Mouse (Mus musculus) embryonic facial prominence, embryonic 14.5 days (tissue): ENCODE data around the gene Hyal3. TPM values are rescaled to one million over a fixed set of nuclear protein-coding genes. Genes with fewer than 3 reads are reported as not detected.
A peak's percentile ranks its signal among the peaks of the same experiment; 100 is the strongest.

Source experiments
- ATAC-seq: fragments of 200-750 bp; cut with Nextera tagmentation; 2 replicates; pipeline ENCODE4 v1.8.0; 2017; ENCODE audit warnings: low read depth, moderate number of reproducible peaks, moderate TSS enrichment
- DNase-seq: peaks from one replicate; pipeline ENCODE4 v3.0.0-alpha.2; 2015; ENCODE audit warnings: low spot score
- H3K27ac ChIP-seq: fragments of 300-500 bp; sonication (generic); replicated peaks from 2 replicates; pipeline ENCODE4 v1.5.1; 2014; ENCODE audit warnings: low read depth, mild to moderate bottlenecking, low read length, moderate library complexity
- H3K27me3 ChIP-seq: fragments of 300-500 bp; sonication (generic); replicated peaks from 2 replicates; pipeline ENCODE4 v1.6.1; 2014; ENCODE audit warnings: low read length; ENCODE audit not compliant: control insufficient read depth, insufficient read depth
- H3K36me3 ChIP-seq: fragments of 300-500 bp; sonication (generic); 2 replicates; pipeline ENCODE4 v1.6.1; 2014; ENCODE audit warnings: low read length, mixed read lengths; ENCODE audit not compliant: control insufficient read depth, insufficient read depth
- H3K4me1 ChIP-seq: fragments of 300-500 bp; sonication (generic); 2 replicates; pipeline ENCODE4 v1.6.1; 2014; ENCODE audit warnings: antibody characterized with exemption, low read length; ENCODE audit not compliant: control insufficient read depth, insufficient read depth
- H3K4me2 ChIP-seq: fragments of 300-500 bp; sonication (generic); 2 replicates; pipeline ENCODE4 v1.6.1; 2014; ENCODE audit warnings: low read depth, mild to moderate bottlenecking, low read length, moderate library complexity, mixed read lengths
- H3K4me3 ChIP-seq: fragments of 300-500 bp; sonication (generic); 2 replicates; pipeline ENCODE4 v1.5.1; 2014; ENCODE audit warnings: low read depth, mild to moderate bottlenecking, low read length
- H3K9ac ChIP-seq: fragments of 300-500 bp; sonication (generic); 2 replicates; pipeline ENCODE4 v1.6.1; 2014; ENCODE audit warnings: low read depth, mild to moderate bottlenecking, low read length, moderate library complexity, mixed read lengths
- H3K9me3 ChIP-seq: fragments of 300-500 bp; sonication (generic); 2 replicates; pipeline ENCODE4 v1.6.1; 2016; ENCODE audit warnings: low read length; ENCODE audit not compliant: control insufficient read depth
- WGBS: fragments of 180-500 bp; shearing (Covaris S2); extraction: QIAGEN DNeasy Blood & Tissue Kit; methylation state at CpG from one replicate; pipeline ENCODE4 v1.1.7; 2014; 5-methylcytosine and 5-hydroxymethylcytosine counted together
- polyA plus RNA-seq: library from polyadenylated mRNA; unstranded; fragments of >200 nt; fragmentation: Nextera tagmentation; extraction: Ambion mirVana; gene quantifications from 2 replicates; pipeline ENCODE4 v1.2.1, GENCODE M21; 2014

Gene Hyal3
- polyA plus RNA-seq, 1 experiment from 2014 or later = 1.2 TPM

- peak within 1 kb of the TSS; percentile 92 for H3K4me2 ChIP-seq
- peak; percentile 88 for ATAC-seq
- peak within 1 kb of the TSS; percentile 72 for H3K9ac ChIP-seq
- under 1% methylated on average over 46 of the region's 46 CpGs for WGBS
- H3K36me3 ChIP-seq = peaks cover 48% of the 10 kb centered on the region
- peak within 1 kb of the TSS; percentile 71 for H3K4me3 ChIP-seq
- no peaks in the 10 kb centered on the region for H3K9me3 ChIP-seq
- H3K27me3 ChIP-seq = no peaks in the 10 kb centered on the region
- peaks cover 19% of the 10 kb centered on the region for H3K4me1 ChIP-seq
- H3K27ac ChIP-seq = 0 out of 2 replicates have a peak within 1 kb of the TSS, but pooled peaks have one; percentile 33
- DNase-seq = peak; percentile 97
These were observed 38.9 kb upstream of the Hyal3 start, which contains the start of the genes Cyb561d2 and Nprl2 for GRCm38 (mm10) chr9:107541474-107542351. Gene Cyb561d2, minus strand, starts transcription at chr9:107542193. Gene Nprl2, plus strand, starts transcription at chr9:107542226.

DNA sequence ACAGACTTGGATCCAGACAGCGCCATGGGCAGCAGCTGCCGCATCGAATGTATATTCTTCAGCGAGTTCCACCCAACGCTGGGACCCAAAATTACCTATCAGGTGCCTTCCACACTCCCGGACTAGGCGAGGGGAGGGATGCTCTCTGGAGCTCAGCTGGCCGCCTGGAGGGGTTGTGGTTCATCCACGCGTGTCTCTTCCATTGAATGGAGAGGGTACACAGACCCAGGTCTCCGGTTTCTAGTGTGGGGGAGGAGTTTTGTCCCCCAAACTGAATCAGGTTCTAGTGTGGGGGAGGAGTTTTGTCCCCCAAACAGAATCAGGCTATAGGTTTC is 38.3 kb upstream of the Hyal3 start:
- peaks cover 19% of the 10 kb centered on the region for H3K4me1 ChIP-seq
- H3K27ac ChIP-seq = 0 out of 2 replicates have a peak overlapping the region, but pooled peaks have one; percentile 33
- H3K9me3 ChIP-seq = no peaks in the 10 kb centered on the region
- peak; percentile 1; the same call in 1 of the 2 replicates for ATAC-seq
- peaks cover 46% of the 10 kb centered on the region for H3K36me3 ChIP-seq
- no peak for DNase-seq
- WGBS = 1% methylated on average over 11 of the region's 11 CpGs
- H3K9ac ChIP-seq = peak overlapping the region; percentile 72
- peak overlapping the region; percentile 92 for H3K4me2 ChIP-seq
- H3K4me3 ChIP-seq = peak overlapping the region; percentile 71
- H3K27me3 ChIP-seq = no peaks in the 10 kb centered on the region

GRCm38 (mm10) chr9:107542721-107543120 is 37.9 kb upstream of the Hyal3 start:
- ATAC-seq = no peak
- peaks cover 23% of the 10 kb centered on the region for H3K4me1 ChIP-seq
- no peaks in the 10 kb centered on the region for H3K9me3 ChIP-seq
- WGBS = 40% methylated on average over 8 of the region's 8 CpGs
- no peak for DNase-seq
- H3K4me2 ChIP-seq = peak overlapping the region; percentile 92
- H3K27me3 ChIP-seq = no peaks in the 10 kb centered on the region
- H3K36me3 ChIP-seq = peaks cover 42% of the 10 kb centered on the region
- H3K27ac ChIP-seq = no peak overlapping the region
- peak overlapping the region; percentile 71 for H3K4me3 ChIP-seq
- peak overlapping the region; percentile 72 for H3K9ac ChIP-seq

GRCm38 (mm10) chr9:107543299-107543698 is 37.3 kb upstream of the Hyal3 start:
- Histone ChIP-seq H3K9me3 (no peaks in the 10 kb centered on the region), H3K27me3 (no peaks in the 10 kb centered on the region), H3K36me3 (peaks cover 37% of the 10 kb centered on the region), H3K4me3 (no peak overlapping the region), H3K27ac (no peak overlapping the region), H3K4me1 (peaks cover 23% of the 10 kb centered on the region), H3K9ac (no peak overlapping the region), H3K4me2 (no peak overlapping the region)
- ATAC-seq (no peak), DNase-seq (no peak)
- 89% methylated on average over 11 of the region's 11 CpGs for WGBS

GRCm38 (mm10) chr9:107544196-107544700 is 36.4 kb upstream of the Hyal3 start:
- Histone ChIP-seq H3K36me3 (peaks cover 27% of the 10 kb centered on the region), H3K9me3 (no peaks in the 10 kb centered on the region), H3K27me3 (no peaks in the 10 kb centered on the region), H3K9ac (no peak overlapping the region), H3K27ac (no peak overlapping the region), H3K4me1 (peaks cover 23% of the 10 kb centered on the region), H3K4me2 (no peak overlapping the region), H3K4me3 (no peak overlapping the region)
- DNase-seq = no peak
- WGBS = 95% methylated on average over 17 of the region's 17 CpGs
- no peak for ATAC-seq

GRCm38 (mm10) chr9:107544729-107545128 is 35.9 kb upstream of the Hyal3 start:
- Histone ChIP-seq H3K4me3 (no peak overlapping the region), H3K4me1 (peaks cover 23% of the 10 kb centered on the region), H3K27me3 (no peaks in the 10 kb centered on the region), H3K9me3 (no peaks in the 10 kb centered on the region), H3K9ac (no peak overlapping the region), H3K36me3 (peaks cover 22% of the 10 kb centered on the region), H3K4me2 (no peak overlapping the region), H3K27ac (no peak overlapping the region)
- no peak for DNase-seq
- 94% methylated on average over 12 of the region's 12 CpGs for whole genome bisulfite sequencing
- no peak for ATAC-seq

GRCm38 (mm10) chr9:107545199-107545598 is 35.4 kb upstream of the Hyal3 start:
- ATAC-seq (no peak), DNase-seq (no peak)
- no peaks in the 10 kb centered on the region for H3K9me3 ChIP-seq
- no peak overlapping the region for H3K9ac ChIP-seq
- H3K4me3 ChIP-seq = no peak overlapping the region
- peaks cover 23% of the 10 kb centered on the region for H3K4me1 ChIP-seq
- no peak overlapping the region for H3K4me2 ChIP-seq
- H3K27ac ChIP-seq = no peak overlapping the region
- WGBS = 79% methylated on average over 10 of the region's 10 CpGs
- no peaks in the 10 kb centered on the region for H3K27me3 ChIP-seq
- peaks cover 18% of the 10 kb centered on the region for H3K36me3 ChIP-seq

DNA sequence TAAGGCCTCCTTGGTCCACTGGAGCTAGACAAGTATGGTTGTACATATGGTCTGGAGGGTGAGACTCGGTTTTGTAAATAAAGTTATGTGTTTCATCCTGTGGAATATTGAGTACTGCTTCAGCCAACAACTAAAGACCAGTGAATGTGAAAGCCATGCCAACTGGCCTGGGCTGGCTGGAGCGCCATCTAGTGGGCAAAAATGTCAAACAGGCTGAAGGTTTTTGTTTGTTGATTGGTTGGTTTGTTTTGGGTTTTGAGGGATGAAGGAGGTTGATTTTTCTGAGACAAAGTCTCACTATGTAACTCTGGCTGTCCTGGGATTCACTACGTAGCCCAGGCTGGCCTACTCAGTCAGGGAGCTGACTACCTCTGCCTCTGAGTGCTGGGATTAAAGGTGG is 35.0 kb upstream of the Hyal3 start:
- Histone ChIP-seq H3K9ac (no peak overlapping the region), H3K4me1 (peaks cover 23% of the 10 kb centered on the region), H3K36me3 (peaks cover 16% of the 10 kb centered on the region), H3K9me3 (no peaks in the 10 kb centered on the region), H3K4me3 (no peak overlapping the region), H3K27me3 (no peaks in the 10 kb centered on the region), H3K27ac (no peak overlapping the region), H3K4me2 (no peak overlapping the region)
- 9% methylated on average over 3 of the region's 3 CpGs for WGBS
- ATAC-seq = no peak
- no peak for DNase-seq
